Mouse (Mus musculus) midbrain, postnatal 0 days (tissue): ENCODE results near the gene Dnaaf5. TPM values are rescaled to one million over a fixed set of nuclear protein-coding genes. Genes with fewer than 3 reads are reported as not detected.

Experiments used
- ATAC-seq: fragments of 200-750 bp; cut with Nextera tagmentation; 2 replicates; pipeline ENCODE4 v1.8.0; 2017; ENCODE audit warnings: moderate number of reproducible peaks, mild to moderate bottlenecking, moderate TSS enrichment, moderate library complexity; ENCODE audit not compliant: low FRiP score
- DNase-seq: peaks from one replicate; pipeline ENCODE4 v3.0.0-alpha.2; 2015; ENCODE audit warnings: low spot score
- H3K27ac ChIP-seq: fragments of 300-500 bp; sonication (generic); 2 replicates; pipeline ENCODE4 v1.5.1; 2014; ENCODE audit warnings: low read depth, mild to moderate bottlenecking, low read length, mixed read lengths
- H3K27me3 ChIP-seq: fragments of 300-500 bp; sonication (generic); 2 replicates; pipeline ENCODE4 v1.6.1; 2014; ENCODE audit warnings: low read length, control low read depth, mixed read lengths; ENCODE audit not compliant: insufficient read depth
- H3K36me3 ChIP-seq: fragments of 300-500 bp; sonication (generic); 2 replicates; pipeline ENCODE4 v1.6.1; 2014; ENCODE audit warnings: low read length, control low read depth, mixed read lengths; ENCODE audit not compliant: insufficient read depth
- H3K4me1 ChIP-seq: fragments of 300-500 bp; sonication (generic); 2 replicates; pipeline ENCODE4 v1.6.1; 2014; ENCODE audit warnings: mild to moderate bottlenecking, control low read depth, antibody characterized with exemption, low read length, mixed read lengths; ENCODE audit not compliant: insufficient read depth
- H3K4me2 ChIP-seq: fragments of 300-500 bp; sonication (generic); 2 replicates; pipeline ENCODE4 v1.6.1; 2014; ENCODE audit warnings: low read depth, mild to moderate bottlenecking, low read length, mixed read lengths; ENCODE audit not compliant: poor library complexity, severe bottlenecking
- H3K4me3 ChIP-seq: fragments of 300-500 bp; sonication (generic); 2 replicates; pipeline ENCODE4 v1.5.1; 2014; ENCODE audit warnings: low read depth, mild to moderate bottlenecking, low read length, moderate library complexity
- H3K9ac ChIP-seq: fragments of 300-500 bp; sonication (generic); replicated peaks from 2 replicates; pipeline ENCODE4 v1.6.1; 2014; ENCODE audit warnings: mild to moderate bottlenecking, low read length, moderate library complexity, mixed read lengths; ENCODE audit not compliant: poor library complexity, severe bottlenecking
- H3K9me3 ChIP-seq: fragments of 300-500 bp; sonication (generic); 2 replicates; pipeline ENCODE4 v1.6.1; 2016; ENCODE audit warnings: low read length, control low read depth
- CTCF ChIP-seq: IDR thresholded peaks from 2 replicates; pipeline ENCODE4 v1.5.1; 2016; ENCODE audit warnings: antibody characterized with exemption, mild to moderate bottlenecking
- WGBS: fragments of 180-500 bp; shearing (Covaris S2); extraction: QIAGEN DNeasy Blood & Tissue Kit; methylation state at CpG from one replicate; pipeline ENCODE4 v1.1.7; 2014; 5-methylcytosine and 5-hydroxymethylcytosine counted together
- polyA plus RNA-seq: library from polyadenylated mRNA; unstranded; fragments of >200 nt; fragmentation: Nextera tagmentation; extraction: Ambion mirVana; gene quantifications from 2 replicates; pipeline ENCODE4 v1.2.1, GENCODE M21; 2015
- total RNA-seq: library from RNA; depleted of rRNA; stranded (reverse); fragments of >200 nt; gene quantifications from 2 replicates; pipeline ENCODE4 v1.2.3, GENCODE M21; 2014

The Dnaaf5 gene
- total and polyA plus RNA-seq, 2 experiments from 2014 or later = 2.9 to 14.0 TPM

DNA sequence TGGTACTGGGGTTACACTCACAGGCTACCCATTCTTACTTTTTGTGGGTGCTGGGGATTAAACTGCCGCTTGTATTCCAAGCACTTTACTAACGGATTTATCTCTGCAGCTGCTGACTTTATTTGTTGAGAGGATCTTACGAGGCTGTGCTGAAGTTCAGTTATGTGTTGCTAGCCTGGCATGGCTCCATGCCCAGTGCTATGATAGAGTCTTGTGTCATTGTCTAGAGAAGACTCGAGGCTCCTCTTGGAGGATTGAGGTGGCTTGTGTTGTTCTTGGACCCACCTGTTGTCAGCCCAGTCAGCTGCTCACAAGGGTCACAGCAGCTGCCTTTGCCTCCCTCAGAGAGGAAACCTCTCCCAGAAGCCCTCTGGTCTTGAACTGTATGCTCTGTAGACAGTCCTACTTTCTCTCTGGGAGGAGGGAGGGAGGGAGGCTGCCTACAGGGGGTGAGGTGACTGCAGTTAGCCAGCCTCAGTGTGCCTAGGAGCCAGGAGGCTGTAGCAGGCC is 70.0 kb downstream of the Dnaaf5 start:
- Histone ChIP-seq H3K9ac (no peak overlapping the region), H3K4me2 (no peak overlapping the region), H3K4me3 (no peak overlapping the region), H3K9me3 (no peaks in the 10 kb centered on the region), H3K4me1 (no peaks in the 10 kb centered on the region), H3K27ac (no peak overlapping the region), H3K36me3 (peaks cover 48% of the 10 kb centered on the region), H3K27me3 (no peaks in the 10 kb centered on the region)
- no peak for TF ChIP-seq CTCF
- DNase-seq (no peak), ATAC-seq (no peak)
- WGBS = 89% methylated on average over 4 of the region's 4 CpGs

DNA sequence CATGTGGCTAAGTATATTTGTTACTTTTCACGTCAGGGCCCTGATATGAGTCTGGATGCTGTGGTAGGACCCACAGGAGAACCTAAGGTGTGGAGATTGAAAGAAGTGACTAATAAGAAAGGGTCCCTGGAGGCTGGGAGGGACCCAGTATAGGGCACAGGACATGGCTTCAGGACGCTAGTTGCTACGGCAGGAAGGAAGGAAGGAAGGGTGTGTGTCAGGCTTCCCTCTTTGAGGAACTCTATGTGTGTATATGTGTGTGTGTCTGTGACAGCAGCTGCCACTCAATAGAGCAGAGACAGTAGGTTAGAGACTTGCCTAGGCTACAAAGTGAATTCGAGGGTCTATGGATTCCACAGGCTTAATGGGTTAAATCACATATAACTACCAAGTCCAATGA is 70.6 kb downstream of the Dnaaf5 start:
- no peak for TF ChIP-seq CTCF
- no peak for DNase-seq
- 89% methylated on average over 4 of the region's 4 CpGs for WGBS
- Histone ChIP-seq H3K4me2 (no peak overlapping the region), H3K36me3 (peaks cover 47% of the 10 kb centered on the region), H3K4me1 (no peaks in the 10 kb centered on the region), H3K9ac (no peak overlapping the region), H3K4me3 (no peak overlapping the region), H3K27me3 (no peaks in the 10 kb centered on the region), H3K27ac (no peak overlapping the region), H3K9me3 (no peaks in the 10 kb centered on the region)
- ATAC-seq = no peak

DNA sequence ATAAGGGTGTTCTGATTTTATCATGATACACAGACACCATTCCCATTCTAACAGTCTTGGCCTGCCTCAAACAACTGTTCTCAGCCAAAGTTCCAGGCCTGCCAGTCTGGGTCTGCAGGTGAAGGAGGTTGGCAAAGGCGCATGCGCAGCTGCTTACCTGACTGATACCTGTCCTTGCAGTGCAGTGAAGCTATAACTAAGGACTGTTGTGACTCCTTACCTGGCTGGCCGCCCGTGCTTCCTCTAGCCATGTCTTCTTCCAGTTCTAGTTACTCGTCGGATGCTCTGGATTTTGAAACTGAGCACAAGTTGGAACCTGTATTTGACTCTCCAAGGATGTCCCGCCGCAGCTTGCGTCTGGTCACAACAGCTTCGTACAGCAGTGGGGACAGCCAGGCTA is 73.3 kb downstream of the Dnaaf5 start:
- no peak overlapping the region for H3K27ac ChIP-seq
- H3K9me3 ChIP-seq = no peaks in the 10 kb centered on the region
- no peak overlapping the region for H3K4me2 ChIP-seq
- H3K4me3 ChIP-seq = no peak overlapping the region
- H3K9ac ChIP-seq = no peak overlapping the region
- H3K4me1 ChIP-seq = no peaks in the 10 kb centered on the region
- TF ChIP-seq CTCF = no peak
- WGBS = 97% methylated on average over 10 of the region's 10 CpGs
- H3K36me3 ChIP-seq = peaks cover 59% of the 10 kb centered on the region
- no peak for DNase-seq
- ATAC-seq = no peak
- H3K27me3 ChIP-seq = no peaks in the 10 kb centered on the region

DNA sequence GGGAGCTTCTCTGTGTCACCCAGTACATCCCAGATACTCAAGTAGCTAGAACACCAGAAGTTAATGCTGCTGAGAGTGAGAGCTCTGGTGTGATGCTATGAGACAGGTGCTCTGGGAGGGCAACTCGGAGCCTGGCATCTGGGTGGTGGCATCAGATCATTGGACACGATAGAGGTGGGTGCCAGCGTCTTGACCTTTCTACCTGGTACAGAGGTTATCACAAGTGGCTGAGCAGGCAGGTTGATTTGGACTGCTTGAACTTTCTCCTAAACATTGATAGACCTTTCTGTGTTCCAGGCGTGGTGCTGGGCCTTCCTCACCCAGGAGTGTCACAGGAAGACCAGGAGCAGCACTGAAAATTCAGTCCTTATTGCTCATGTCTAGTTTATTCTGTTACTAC is 77.2 kb downstream of the Dnaaf5 start:
- H3K4me3 ChIP-seq = no peak overlapping the region
- no peak overlapping the region for H3K27ac ChIP-seq
- H3K9ac ChIP-seq = no peak overlapping the region
- DNase-seq (no peak), ATAC-seq (no peak)
- 97% methylated on average over 4 of the region's 4 CpGs for WGBS
- no peaks in the 10 kb centered on the region for H3K9me3 ChIP-seq
- TF ChIP-seq CTCF = no peak
- H3K27me3 ChIP-seq = no peaks in the 10 kb centered on the region
- peaks cover 68% of the 10 kb centered on the region for H3K36me3 ChIP-seq
- H3K4me1 ChIP-seq = no peaks in the 10 kb centered on the region
- no peak overlapping the region for H3K4me2 ChIP-seq

DNA sequence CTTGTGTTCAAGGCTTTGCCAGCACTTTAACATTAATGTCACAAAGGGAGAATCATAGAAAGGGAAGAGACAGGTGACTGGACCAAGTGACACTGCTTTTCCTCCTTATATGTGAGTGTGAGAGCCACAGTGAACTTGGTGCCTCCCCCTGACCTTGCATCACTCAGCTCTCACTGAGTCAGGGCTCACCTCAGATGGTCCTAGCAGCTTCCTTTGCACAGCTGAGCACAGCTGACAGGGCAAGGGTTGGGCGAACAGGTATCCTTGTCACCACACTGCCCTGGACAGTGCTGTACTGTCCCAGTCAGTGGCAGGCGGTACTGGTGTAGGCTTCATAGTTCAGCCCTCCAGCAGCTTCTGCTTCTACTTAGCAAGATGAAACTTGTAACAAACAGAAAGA is 77.6 kb downstream of the Dnaaf5 start:
- DNase-seq = no peak
- H3K4me2 ChIP-seq = no peak overlapping the region
- H3K27ac ChIP-seq = no peak overlapping the region
- no peak overlapping the region for H3K4me3 ChIP-seq
- H3K4me1 ChIP-seq = no peaks in the 10 kb centered on the region
- ATAC-seq = no peak
- TF ChIP-seq CTCF = no peak
- H3K9ac ChIP-seq = no peak overlapping the region
- 94% methylated on average over 2 of the region's 2 CpGs for WGBS
- H3K36me3 ChIP-seq = peaks cover 72% of the 10 kb centered on the region
- H3K27me3 ChIP-seq = no peaks in the 10 kb centered on the region
- H3K9me3 ChIP-seq = no peaks in the 10 kb centered on the region

DNA sequence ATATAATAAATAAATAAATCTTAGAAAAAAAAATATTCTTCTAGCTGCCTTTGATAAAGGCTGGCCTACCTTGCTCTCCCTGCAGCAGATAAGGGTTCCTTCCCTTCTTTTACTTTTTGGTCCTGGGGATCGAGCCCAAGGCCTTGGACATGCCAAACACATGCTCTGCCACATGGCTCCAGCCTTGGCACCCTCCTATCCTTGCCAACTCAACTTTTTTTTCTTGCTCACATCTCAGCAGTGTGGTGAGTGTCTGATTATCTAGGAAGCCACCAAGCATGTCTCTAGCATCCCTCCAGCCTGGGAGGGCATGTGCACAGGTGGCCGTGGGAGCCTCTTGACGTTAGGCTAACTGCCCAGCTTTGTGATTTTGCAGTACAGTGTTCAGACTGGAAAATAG is 78.3 kb downstream of the Dnaaf5 start:
- H3K36me3 ChIP-seq = peaks cover 74% of the 10 kb centered on the region
- 99% methylated on average over 3 of the region's 3 CpGs for WGBS

More for the DNA sequence above, 78.3 kb downstream of the Dnaaf5 start:
- H3K9ac ChIP-seq = no peak overlapping the region
- H3K27ac ChIP-seq = no peak overlapping the region
- no peak overlapping the region for H3K4me2 ChIP-seq
- H3K9me3 ChIP-seq = no peaks in the 10 kb centered on the region
- TF ChIP-seq CTCF = no peak
- no peaks in the 10 kb centered on the region for H3K27me3 ChIP-seq
- no peak overlapping the region for H3K4me3 ChIP-seq
- DNase-seq (no peak), ATAC-seq (no peak)
- H3K4me1 ChIP-seq = no peaks in the 10 kb centered on the region
